ENCODE assay signal across 9 mouse cellular contexts in genomic region chr1:168376330-168376729, GRCm38 (mm10). TPM values are rescaled to one million over a fixed set of nuclear protein-coding genes. Genes with fewer than 3 reads are reported as not detected.
DNase-seq lines count a peak whose midpoint lies in the region; TF ChIP-seq lines count a peak whose summit lies in the region.
"Had no signal": no experiment of that assay in that cellular context is flagged by ENCODE, and none has a peak within 500 bp of the region (broad histone marks: within the 10 kb centered on the region; RNA-seq: fewer than 3 reads in every experiment).

No protein-coding gene starts in this region.

- peak; percentile 33 for DNase-seq in adrenal gland, postnatal 25 days
- no peak for DNase-seq in adrenal gland, postnatal 4 days (ENCODE audit: low spot score in 2 of 2)
- peak; percentile 58 for DNase-seq in kidney, adult 18-20 months
- DNase-seq in kidney, adult 11 months: no peak
- DNase-seq in 3T3-L1 (ENCODE audit: low read depth, low spot score): peak; percentile 39
- DNase-seq in brain, embryonic 14.5 days (ENCODE audit: low read depth): no peak
- no peak for DNase-seq in gastrocnemius, adult 18-20 months (ENCODE audit: low spot score)
- DNase-seq in left cerebral cortex, adult 11 months (ENCODE audit: low spot score): no peak
- DNase-seq: cerebellum, postnatal 36 days had no signal

- no peak for TF ChIP-seq POLR2A in brain, embryonic 14.5 days (IDR thresholded peaks at IDR 0.05; ENCODE audit: borderline replicate concordance, extremely low read depth, insufficient read depth, insufficient read length, poor library complexity, severe bottlenecking)

- TF ChIP-seq CTCF in brain, embryonic 14.5 days (IDR thresholded peaks at IDR 0.05; ENCODE audit: borderline replicate concordance, extremely low read depth, insufficient read depth, insufficient read length): peak; percentile 47; the same call in 1 of the 2 replicates

RNA-seq across cellular contexts. Expression of gene Pbx1, which starts 55.7 kb away (rescaled TPM):
- 194 and 198 TPM in 2 replicates for total RNA-seq in adrenal gland, postnatal 25 days (2021)
- total RNA-seq in adrenal gland, postnatal 4 days (2021): 100 to 1,000 TPM; 202 to 226 TPM
- polyA plus RNA-seq in brain, embryonic 14.5 days (2012; rRNA removed): 137 and 141 TPM in 2 replicates
- total RNA-seq in gastrocnemius, adult 18-20 months (2021): 10 to 100 TPM; 25.2 to 28.0 TPM

Comparison
In these comparisons a context has a peak if more than half of its experiments do, and no peak if none do; other contexts are left out.
1. DNase-seq: peak in adrenal gland, postnatal 25 days (single experiment), kidney, adult 18-20 months (single experiment) and 3T3-L1 (single experiment); none in adrenal gland, postnatal 4 days (0 of 2), kidney, adult 11 months (single experiment), brain, embryonic 14.5 days (single experiment), gastrocnemius, adult 18-20 months (single experiment) and left cerebral cortex, adult 11 months (single experiment).